Mouse (Mus musculus) limb, embryonic 12.5 days (tissue): ENCODE measurements around the gene H2-Eb2. TPM values are rescaled to one million over a fixed set of nuclear protein-coding genes. Genes with fewer than 3 reads are reported as not detected.

Experiments
- ATAC-seq: fragments of 200-750 bp; cut with Nextera tagmentation; 2 replicates; pipeline ENCODE4 v1.8.0; 2017; ENCODE audit warnings: low read depth, moderate TSS enrichment; ENCODE audit not compliant: insufficient number of reproducible peaks, insufficient read depth, low FRiP score, low TSS enrichment
- H3K27ac ChIP-seq: fragments of 300-500 bp; sonication (generic); 2 replicates; pipeline ENCODE4 v1.5.1; 2016; ENCODE audit warnings: mild to moderate bottlenecking, moderate library complexity
- H3K27me3 ChIP-seq: fragments of 300-500 bp; sonication (generic); 2 replicates; pipeline ENCODE4 v1.6.1; 2016; ENCODE audit warnings: mild to moderate bottlenecking, moderate library complexity
- H3K36me3 ChIP-seq: fragments of 300-500 bp; sonication (generic); 2 replicates; pipeline ENCODE4 v1.6.1; 2016; ENCODE audit warnings: mild to moderate bottlenecking, moderate library complexity
- H3K4me1 ChIP-seq: fragments of 300-500 bp; sonication (generic); replicated peaks from 2 replicates; pipeline ENCODE4 v1.6.1; 2016
- H3K4me2 ChIP-seq: fragments of 300-500 bp; sonication (generic); 2 replicates; pipeline ENCODE4 v1.6.1; 2016; ENCODE audit warnings: mild to moderate bottlenecking, moderate library complexity
- H3K4me3 ChIP-seq: fragments of 300-500 bp; sonication (generic); replicated peaks from 2 replicates; pipeline ENCODE4 v1.5.1; 2016; ENCODE audit warnings: mild to moderate bottlenecking
- H3K9ac ChIP-seq: fragments of 300-500 bp; sonication (generic); replicated peaks from 2 replicates; pipeline ENCODE4 v1.6.1; 2016; ENCODE audit warnings: mild to moderate bottlenecking, moderate library complexity
- H3K9me3 ChIP-seq: fragments of 300-500 bp; sonication (generic); 2 replicates; pipeline ENCODE4 v1.6.1; 2016; ENCODE audit warnings: mild to moderate bottlenecking, moderate library complexity
- WGBS: fragments of 180-500 bp; shearing (Covaris S2); methylation state at CpG from one replicate; pipeline ENCODE4 v1.1.7; 2016; 5-methylcytosine and 5-hydroxymethylcytosine counted together
- polyA plus RNA-seq: library from polyadenylated mRNA; unstranded; fragments of >200 nt; fragmentation: Nextera tagmentation; extraction: Ambion mirVana; gene quantifications from 2 replicates; pipeline ENCODE4 v1.2.1, GENCODE M21; 2016

Gene H2-Eb2
- polyA plus RNA-seq, 1 experiment from 2014 or later, result 0.18 TPM

DNA sequence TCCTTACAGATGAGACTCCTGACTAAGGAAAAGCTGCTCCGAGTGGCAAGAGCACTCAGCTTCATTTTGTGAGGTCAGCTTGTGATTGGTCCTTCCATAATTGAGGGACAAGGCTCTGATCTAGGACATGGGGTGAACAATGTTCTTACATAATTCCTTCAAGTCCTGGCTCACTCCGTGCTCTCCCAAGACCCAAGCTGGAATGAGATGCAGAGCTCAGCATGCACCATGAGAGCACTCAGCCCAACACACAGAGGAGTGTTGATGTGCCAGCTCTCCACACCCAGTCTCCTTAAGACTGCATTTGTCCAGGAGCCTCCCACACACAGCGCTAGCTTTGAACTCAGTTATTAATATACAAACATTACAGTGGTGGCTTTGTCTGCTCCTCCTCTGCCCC, 59.2 kb downstream of the H2-Eb2 start:
- Histone ChIP-seq H3K9ac (no peak overlapping the region), H3K4me1 (no peaks in the 10 kb centered on the region), H3K27ac (no peak overlapping the region), H3K27me3 (no peaks in the 10 kb centered on the region), H3K4me2 (no peak overlapping the region), H3K36me3 (no peaks in the 10 kb centered on the region), H3K9me3 (no peaks in the 10 kb centered on the region), H3K4me3 (no peak overlapping the region)
- ATAC-seq, result no peak
- WGBS, result 70% methylated on average over 3 of the region's 3 CpGs

DNA sequence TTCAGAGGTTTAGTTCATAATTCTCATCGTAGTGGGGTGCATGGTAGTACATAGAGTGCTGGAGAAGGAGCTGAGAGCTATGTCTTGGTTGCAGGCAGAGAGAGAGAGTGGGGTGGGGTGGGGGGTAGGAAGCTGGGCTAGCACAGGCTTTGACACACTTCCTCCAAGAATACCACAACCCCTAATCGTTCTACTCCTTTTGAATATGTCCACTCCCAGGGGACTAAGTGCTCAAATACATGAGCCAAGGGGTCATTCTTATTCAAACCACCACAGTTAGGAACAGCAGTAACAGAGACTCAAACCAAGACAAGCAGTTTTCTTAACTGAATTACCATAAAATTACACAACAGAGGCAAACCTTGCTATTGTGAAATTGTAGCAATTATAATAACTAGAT, 61.2 kb downstream of the H2-Eb2 start:
- H3K4me1 ChIP-seq, result no peaks in the 10 kb centered on the region
- no peak overlapping the region for H3K4me2 ChIP-seq
- H3K27ac ChIP-seq, result no peak overlapping the region
- 76% methylated on average over 2 of the region's 2 CpGs for WGBS
- peaks cover 6% of the 10 kb centered on the region for H3K27me3 ChIP-seq
- no peaks in the 10 kb centered on the region for H3K9me3 ChIP-seq
- no peak overlapping the region for H3K9ac ChIP-seq
- no peaks in the 10 kb centered on the region for H3K36me3 ChIP-seq
- no peak for ATAC-seq
- no peak overlapping the region for H3K4me3 ChIP-seq

GRCm38 (mm10) chr17:34388513-34388912, 63.0 kb downstream of the H2-Eb2 start:
- ATAC-seq, result no peak
- H3K9me3 ChIP-seq, result no peaks in the 10 kb centered on the region
- no peaks in the 10 kb centered on the region for H3K36me3 ChIP-seq
- H3K4me2 ChIP-seq, result no peak overlapping the region
- no peak overlapping the region for H3K27ac ChIP-seq
- peaks cover 3% of the 10 kb centered on the region; the same call in 1 of the 2 replicates for H3K4me1 ChIP-seq
- peaks cover 15% of the 10 kb centered on the region for H3K27me3 ChIP-seq
- WGBS, result 39% methylated on average over 4 of the region's 4 CpGs
- H3K9ac ChIP-seq, result no peak overlapping the region
- H3K4me3 ChIP-seq, result no peak overlapping the region

Other genes with a start within 250 kb of the H2-Eb2 start
- gene H2-Oa, start 233.3 kb upstream of the H2-Eb2 start, polyA plus RNA-seq, result 0.71 and 0.86 TPM in 2 replicates
- 11.1 and 13.2 TPM in 2 replicates for gene H2-DMa, start 206.1 kb upstream of the H2-Eb2 start, polyA plus RNA-seq
- 129 and 134 TPM in 2 replicates for gene Brd2, start 203.0 kb upstream of the H2-Eb2 start, polyA plus RNA-seq
- 0.30 and 0.32 TPM in 2 replicates for gene H2-DMb2, start 182.4 kb upstream of the H2-Eb2 start, polyA plus RNA-seq
- gene H2-DMb1, start 172.6 kb upstream of the H2-Eb2 start, polyA plus RNA-seq, result 1.2 and 1.3 TPM in 2 replicates
- 4.1 and 5.7 TPM in 2 replicates for gene Tap1, start 138.1 kb upstream of the H2-Eb2 start, polyA plus RNA-seq
- gene Psmb9, start 137.9 kb upstream of the H2-Eb2 start, polyA plus RNA-seq, result 2.4 and 2.5 TPM in 2 replicates
- 2.1 and 3.1 TPM in 2 replicates for gene Psmb8, start 127.9 kb upstream of the H2-Eb2 start, polyA plus RNA-seq
- gene Tap2, start 122.1 kb upstream of the H2-Eb2 start, polyA plus RNA-seq, result 1.5 and 1.7 TPM in 2 replicates
- gene H2-Ob, start 86.8 kb upstream of the H2-Eb2 start, polyA plus RNA-seq, result not detected in 2 replicates
- gene H2-Ab1, start 68.0 kb upstream of the H2-Eb2 start, polyA plus RNA-seq, result 2.7 and 2.8 TPM in 2 replicates
- 0.50 TPM in 1 of 2 replicates, not detected in the other for gene H2-Aa, start 37.8 kb upstream of the H2-Eb2 start, polyA plus RNA-seq
- 1.0 and 2.0 TPM in 2 replicates for gene H2-Eb1, start 19.8 kb upstream of the H2-Eb2 start, polyA plus RNA-seq
- gene Btnl2, start 29.2 kb downstream of the H2-Eb2 start, polyA plus RNA-seq, result not detected in 2 replicates
- not detected in 2 replicates for gene Btnl1, start 51.5 kb downstream of the H2-Eb2 start, polyA plus RNA-seq
- gene BC051142, start 73.2 kb downstream of the H2-Eb2 start, polyA plus RNA-seq, result 0.40 and 1.3 TPM in 2 replicates
- gene Btnl4, start 151.7 kb downstream of the H2-Eb2 start, polyA plus RNA-seq, result not detected in 2 replicates
- gene Btnl6, start 191.7 kb downstream of the H2-Eb2 start, polyA plus RNA-seq, result not detected in 2 replicates
- gene Notch4, start 238.6 kb downstream of the H2-Eb2 start, polyA plus RNA-seq, result 4.9 and 6.3 TPM in 2 replicates